Mouse (Mus musculus): ENCODE data around the gene Ildr2. TPM values are rescaled to one million over a fixed set of nuclear protein-coding genes. Genes with fewer than 3 reads are reported as not detected.

Gene Ildr2
- polyA plus RNA-seq, 1 experiment from 2014 or later = 3.2 TPM

DNA sequence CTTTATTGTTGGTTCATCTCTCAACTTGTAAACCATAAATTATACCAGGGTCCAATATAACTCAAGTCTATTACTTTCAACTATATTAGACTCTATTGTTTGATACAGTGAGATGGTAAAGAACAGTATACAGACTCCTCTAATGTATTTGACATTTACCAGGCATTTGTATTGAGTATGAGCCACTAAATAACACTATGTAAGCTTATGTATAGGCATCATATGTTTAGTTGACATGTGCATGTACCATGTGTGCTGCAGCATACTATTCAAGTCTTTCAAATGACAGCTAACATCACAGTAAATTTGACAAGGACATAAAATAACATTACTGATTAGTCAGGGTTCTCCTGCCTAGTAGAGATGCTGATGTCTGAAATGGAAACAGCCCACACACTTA is 109.2 kb downstream of the Ildr2 start:
- Histone ChIP-seq H3K9ac (replicated peaks; ENCODE audit: low read depth, low read length) (no peak overlapping the region), H3K27me3 (replicated peaks; ENCODE audit: control insufficient read depth, insufficient read depth, low read length) (no peaks in the 10 kb centered on the region), H3K4me1 (replicated peaks; ENCODE audit: control insufficient read depth, insufficient read depth, low read length) (no peaks in the 10 kb centered on the region), H3K4me2 (ENCODE audit: low read length) (no peak overlapping the region), H3K9me3 (ENCODE audit: control insufficient read depth, low read length) (no peaks in the 10 kb centered on the region), H3K27ac (ENCODE audit: low read length) (no peak overlapping the region), H3K36me3 (ENCODE audit: control insufficient read depth, insufficient read depth) (no peaks in the 10 kb centered on the region), H3K4me3 (replicated peaks; ENCODE audit: low read length) (no peak overlapping the region)
- no peak for ATAC-seq

Other genes with a start within 250 kb of the Ildr2 start
- 1.1 and 1.3 TPM in 2 replicates for gene Dusp27, start 126.2 kb upstream of the Ildr2 start, polyA plus RNA-seq (2015; fragmentation: Nextera tagmentation; extraction: Ambion mirVana)
- not detected in 2 replicates for gene Gpa33, start 123.9 kb upstream of the Ildr2 start, polyA plus RNA-seq (2015; fragmentation: Nextera tagmentation; extraction: Ambion mirVana)
- gene Mael, start 15.4 kb upstream of the Ildr2 start, polyA plus RNA-seq (2015; fragmentation: Nextera tagmentation; extraction: Ambion mirVana) = not detected in 2 replicates
- 106 and 112 TPM in 2 replicates for gene Tada1, start 125.0 kb downstream of the Ildr2 start, polyA plus RNA-seq (2015; fragmentation: Nextera tagmentation; extraction: Ambion mirVana)
- gene Pogk, start 155.7 kb downstream of the Ildr2 start, polyA plus RNA-seq (2015; fragmentation: Nextera tagmentation; extraction: Ambion mirVana) = 45.3 and 48.1 TPM in 2 replicates
- gene Gm4846, start 243.4 kb downstream of the Ildr2 start, polyA plus RNA-seq (2015; fragmentation: Nextera tagmentation; extraction: Ambion mirVana) = not detected in 2 replicates

Measured in forebrain, embryonic 16.5 days (tissue).